Mouse (Mus musculus) induced T-regulatory cell, adult 2 months (primary cell): Measurements from ENCODE around the gene Gm6685.
A peak's percentile ranks its signal among the peaks of the same experiment; 100 is the strongest.
"Not testable (repeated sequence)": the region's sequence is repeated elsewhere in the genome, so short reads cannot be mapped to it uniquely, and the experiment has no call there.

Experiments
- DNase-seq: peaks from one replicate; pipeline ENCODE4 v3.0.0-alpha.2; 2012; ENCODE audit warnings: low read depth

Gm6685 gene

DNA sequence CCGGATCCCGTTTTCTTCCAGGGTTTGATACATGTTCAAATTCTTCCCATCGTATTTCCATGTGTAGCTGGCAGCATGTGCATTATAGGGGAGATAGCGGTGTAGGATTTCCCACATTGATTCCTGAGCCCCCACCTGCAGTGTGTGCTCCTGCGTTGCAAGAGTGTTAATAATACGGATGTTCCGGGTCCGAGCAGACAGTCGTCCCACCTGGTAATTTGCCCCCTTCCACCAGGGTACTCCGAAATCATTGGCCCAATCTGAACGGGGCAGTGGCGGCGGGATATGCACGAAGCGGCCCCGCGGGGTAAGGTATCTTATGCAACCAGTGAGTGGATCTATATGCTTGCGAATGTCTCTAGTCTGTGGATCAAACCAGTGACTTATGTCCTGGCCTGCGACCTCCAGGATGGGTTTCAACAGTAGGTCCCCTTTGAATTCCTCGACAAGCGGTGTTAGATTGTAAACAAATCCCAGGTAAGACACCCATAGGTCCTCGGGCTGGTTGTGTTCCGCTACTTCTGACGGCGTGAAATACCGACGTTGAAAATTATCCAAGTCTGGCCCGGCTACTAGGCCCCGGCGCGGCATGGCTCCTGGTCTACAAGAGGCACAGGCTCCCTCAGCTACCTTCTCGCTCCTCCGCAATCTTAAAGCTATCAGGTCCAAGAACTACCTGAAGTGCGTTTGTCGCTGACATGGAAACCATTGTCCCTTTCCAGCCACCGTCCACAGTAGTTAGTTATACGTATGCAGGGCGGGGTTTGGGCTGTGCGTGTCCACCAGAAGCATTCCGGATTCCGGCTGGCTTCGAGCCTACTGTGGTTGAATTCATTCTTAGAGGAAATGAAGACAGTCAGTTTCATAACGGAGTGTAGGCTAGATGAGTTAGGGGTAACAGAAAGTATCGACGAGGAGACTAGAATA lies at the start of gene Gm6685:
Gene Gm6685 (minus strand): TSS at position 644 of the 927 bp plus-strand sequence.
- DNase-seq = not testable (repeated sequence)

DNA sequence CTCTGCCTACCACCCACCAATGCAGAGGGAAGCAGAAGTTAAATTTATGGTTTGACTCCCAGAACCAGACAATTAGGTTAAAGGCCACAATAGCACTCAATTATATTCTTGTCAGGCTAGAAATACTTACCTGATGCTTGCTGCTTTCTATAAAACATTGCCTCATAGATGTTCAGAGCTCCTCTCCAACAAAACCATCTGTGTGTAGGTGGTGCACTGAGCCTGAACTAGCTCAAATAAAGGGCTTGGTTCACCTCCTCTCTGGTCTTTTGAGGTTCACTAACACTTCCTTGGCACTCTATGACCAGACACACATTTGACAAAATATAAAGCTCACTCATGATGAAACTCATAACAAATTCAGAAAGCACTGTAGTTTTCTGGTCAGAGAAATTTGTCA lies 36.2 kb upstream of the Gm6685 start:
- no peak for DNase-seq

DNA sequence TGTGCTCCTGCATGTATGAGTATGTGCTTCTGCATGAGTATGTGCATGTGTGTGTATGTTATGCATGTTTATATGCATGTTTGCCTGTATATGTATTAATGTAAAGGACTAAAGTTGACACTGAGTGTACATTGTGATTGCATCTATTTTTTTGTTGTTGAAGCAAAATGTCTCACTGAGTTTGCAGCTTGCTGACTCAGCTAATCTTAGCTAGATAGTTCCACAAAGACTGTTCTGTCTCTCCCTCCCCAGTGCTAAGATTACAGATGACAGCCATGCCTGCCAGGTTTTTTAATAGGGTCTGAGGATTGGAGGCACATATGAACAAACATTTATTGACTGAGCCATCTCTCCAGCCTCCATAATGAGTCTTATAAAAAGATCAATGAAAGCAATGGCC lies 35.0 kb upstream of the Gm6685 start:
- no peak for DNase-seq

DNA sequence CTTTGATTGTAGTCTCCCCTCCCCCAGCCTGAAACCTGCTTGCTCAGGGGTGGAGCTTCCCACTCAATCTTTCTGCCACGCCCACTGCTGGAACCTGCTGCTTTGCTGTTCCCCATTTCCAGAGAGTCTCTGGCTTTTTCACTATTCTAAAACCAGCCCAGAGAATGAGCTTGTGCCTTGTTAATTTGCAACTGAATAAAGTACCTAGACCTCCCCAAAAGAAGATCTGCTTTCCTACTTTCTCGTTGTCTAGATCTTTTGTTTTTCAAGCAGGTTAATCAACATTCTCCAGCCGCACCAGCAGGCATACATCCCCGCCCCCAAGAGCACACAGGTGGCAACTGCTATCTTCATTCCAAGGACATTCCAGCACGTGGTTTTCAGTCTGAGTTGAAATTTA lies 31.7 kb upstream of the Gm6685 start:
- not testable (repeated sequence) for DNase-seq

- DNase-seq = no peak
Measured at GRCm38 (mm10) chr11:28365929-28366244, 26.2 kb upstream of the Gm6685 start.

GRCm38 (mm10) chr11:28365209-28365928 lies 25.7 kb upstream of the Gm6685 start:
- DNase-seq = peak; percentile 1

DNA sequence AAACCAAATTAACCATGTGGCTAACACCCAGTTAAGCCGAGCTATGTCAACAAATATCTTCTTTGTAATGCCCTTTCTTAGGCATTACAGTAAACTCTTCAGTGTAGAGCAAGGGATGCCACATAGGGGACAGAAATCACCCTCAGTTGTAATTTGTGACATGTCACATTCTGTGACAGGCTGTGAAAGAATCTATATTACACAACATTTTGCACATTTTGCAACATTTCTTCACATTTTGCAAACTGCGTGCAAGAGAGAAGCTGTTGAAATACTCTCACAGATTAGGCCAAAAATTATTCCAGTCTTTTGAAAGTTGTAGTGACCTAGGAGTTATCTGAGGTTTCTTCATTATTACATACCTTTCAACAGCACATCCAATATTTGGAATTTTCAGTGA lies 3.8 kb upstream of the Gm6685 start:
- DNase-seq = no peak

GRCm38 (mm10) chr11:28341887-28342286 lies 2.2 kb upstream of the Gm6685 start:
- DNase-seq = no peak

GRCm38 (mm10) chr11:28327878-28328277 lies 11.8 kb downstream of the Gm6685 start:
- DNase-seq = no peak

GRCm38 (mm10) chr11:28313396-28313795 lies 26.3 kb downstream of the Gm6685 start:
- no peak for DNase-seq

GRCm38 (mm10) chr11:28307723-28308122 lies 31.9 kb downstream of the Gm6685 start:
- DNase-seq = no peak

DNA sequence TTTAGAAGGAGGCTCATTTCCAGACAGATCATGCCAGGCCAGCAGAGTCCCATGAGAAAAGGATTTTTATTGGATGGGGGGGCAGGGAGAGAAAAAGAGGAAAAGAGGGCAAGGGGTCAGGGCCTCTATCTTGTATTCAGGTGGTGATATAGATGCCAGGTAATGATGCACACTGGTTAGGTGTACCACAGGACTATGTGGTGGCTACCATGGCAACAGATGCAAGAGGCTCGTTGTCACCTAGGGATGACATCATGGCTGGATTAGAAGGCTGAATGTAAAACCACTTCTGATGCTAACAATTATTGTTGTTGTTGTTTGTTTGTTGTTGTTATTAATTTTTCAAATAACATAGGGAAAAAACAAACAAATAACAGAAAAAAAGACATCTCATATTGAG lies 49.2 kb downstream of the Gm6685 start:
- DNase-seq = no peak
